Mouse (Mus musculus) left cerebral cortex, postnatal 25 days (tissue): ENCODE data around the gene 6430571L13Rik. TPM values are rescaled to one million over a fixed set of nuclear protein-coding genes. Genes with fewer than 3 reads are reported as not detected.

Experiments
- DNase-seq, 2 experiments: peaks; one replicate each; pipeline ENCODE4 v3.0.0; 2022; ENCODE audit warnings: low spot score in 2 of 2, mixed read lengths in 1 of 2
- intact Hi-C: fragments of 180-260 bp; cut with DNase I; formaldehyde crosslinking; loops from one replicate; pipeline ENCODE4 v1.15.1; 2025
- total RNA-seq, 2 experiments: library from RNA; stranded (reverse); gene quantifications; 2 replicates each; pipeline ENCODE4 v1.2.3; 2021

6430571L13Rik gene
- total RNA-seq, 2 experiments from 2014 or later = 3.7 to 4.0 TPM

DNA sequence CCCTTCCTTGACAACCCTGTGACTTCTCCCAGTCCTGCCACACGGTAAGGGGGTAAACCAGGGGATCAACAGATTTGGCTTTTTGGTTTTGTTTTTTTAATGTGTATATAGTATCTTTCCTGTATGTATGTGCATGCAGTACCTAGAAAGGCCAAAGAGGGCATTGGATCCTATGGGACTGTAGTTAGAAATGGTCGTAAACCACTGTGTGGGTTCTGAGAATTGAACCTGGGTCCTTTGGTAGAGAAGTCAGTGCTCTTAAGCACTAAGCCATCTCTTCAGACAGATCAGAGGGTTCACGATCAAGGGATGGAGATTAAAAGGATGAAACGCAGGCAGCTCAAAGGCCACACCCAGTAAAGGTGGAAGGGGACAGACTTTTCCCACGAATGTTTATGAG is 5.4 kb upstream of the 6430571L13Rik start:
- DNase-seq = no peak
- intact Hi-C loops = loop anchor here (5.0 kb wide), 1 partner anchor 433 kb away; no protein-coding TSS in a partner anchor

DNA sequence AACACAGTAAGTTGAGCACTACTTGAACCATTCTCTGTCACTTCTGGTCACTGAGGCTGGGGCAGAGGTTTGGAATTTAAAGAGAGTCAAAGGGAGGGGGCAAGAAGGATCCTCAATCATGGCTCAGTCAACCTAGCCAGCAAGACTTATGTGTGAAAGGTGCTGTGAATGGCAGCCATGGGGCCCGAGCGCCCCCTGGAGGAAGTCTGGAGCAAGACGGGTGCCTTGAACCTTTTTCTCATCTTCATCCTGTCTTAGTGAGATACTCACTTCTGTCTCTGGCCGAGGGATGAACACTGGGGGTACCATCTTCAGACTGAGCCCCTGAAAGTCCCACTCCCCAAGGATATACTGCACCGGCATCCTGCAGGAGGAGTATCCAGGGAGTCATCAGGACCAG is 4.5 kb upstream of the 6430571L13Rik start:
- intact Hi-C loops = loop anchor here (1.0 to 5.0 kb wide), 2 partner anchors 42 to 434 kb away; no protein-coding TSS in a partner anchor
- DNase-seq = peak; percentile 74 to 78

DNA sequence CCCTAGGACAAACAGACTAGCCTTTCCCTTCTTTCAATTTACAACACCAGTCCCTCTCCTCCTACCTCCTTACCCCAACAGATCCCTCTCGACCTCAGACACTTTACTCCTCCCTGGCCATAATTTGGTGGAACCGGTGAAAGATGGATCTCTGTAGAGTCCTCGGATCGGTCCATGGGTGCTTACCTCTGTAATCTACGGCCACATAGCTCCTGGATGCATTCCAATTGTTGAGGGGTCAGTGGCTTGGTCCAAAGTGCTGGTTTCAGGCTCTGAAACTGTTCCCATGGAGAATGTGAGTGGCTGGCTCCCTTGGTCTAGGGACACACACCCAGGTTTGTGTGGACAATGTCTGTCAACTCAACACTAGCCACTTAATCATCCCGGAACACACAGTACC is 4.0 kb upstream of the 6430571L13Rik start:
- intact Hi-C loops = loop anchor here (1.0 to 5.0 kb wide), 2 partner anchors 42 to 434 kb away; no protein-coding TSS in a partner anchor
- no peak for DNase-seq

DNA sequence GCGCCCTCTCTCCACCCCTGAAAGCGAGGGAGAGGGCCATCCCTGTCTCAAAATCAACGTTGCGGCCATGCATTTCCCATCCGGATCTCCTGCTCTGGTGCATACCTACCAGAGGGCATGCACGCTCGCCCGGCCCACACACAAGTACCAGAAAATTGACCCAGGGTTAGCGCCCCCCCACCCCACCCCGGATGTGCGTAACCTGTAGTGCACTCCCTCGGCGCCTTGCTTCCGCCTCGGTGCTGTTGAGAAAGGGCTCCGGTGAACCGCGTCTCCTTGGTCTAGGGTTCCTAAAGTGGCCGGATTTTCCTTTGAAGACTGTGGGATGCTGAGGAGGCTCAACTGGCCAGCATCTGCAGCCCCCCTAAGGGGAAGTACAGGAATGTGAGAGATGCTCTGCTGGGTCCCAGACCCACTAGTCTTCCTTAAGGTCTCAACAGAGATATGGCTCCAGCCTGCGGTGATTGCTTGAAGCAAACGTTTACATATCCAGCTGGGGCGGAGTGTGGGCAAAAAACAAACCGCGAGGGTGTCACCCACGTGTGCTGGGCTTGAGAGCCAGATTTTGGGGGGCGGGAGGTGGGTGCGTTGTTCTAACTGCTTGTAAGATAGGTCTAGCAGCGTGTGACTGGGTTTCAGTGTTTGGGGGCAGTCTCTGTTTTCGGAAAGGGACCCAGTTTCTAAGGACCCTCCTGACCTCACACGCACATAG is 2.1 kb upstream of the 6430571L13Rik start, which contains the start of gene Hemk1:
Hemk1 (minus strand) TSS at position 179 of the 712 bp plus-strand sequence.
- intact Hi-C loops = loop anchor here (5.0 kb wide), 1 partner anchor 436 kb away; no protein-coding TSS in a partner anchor

DNA sequence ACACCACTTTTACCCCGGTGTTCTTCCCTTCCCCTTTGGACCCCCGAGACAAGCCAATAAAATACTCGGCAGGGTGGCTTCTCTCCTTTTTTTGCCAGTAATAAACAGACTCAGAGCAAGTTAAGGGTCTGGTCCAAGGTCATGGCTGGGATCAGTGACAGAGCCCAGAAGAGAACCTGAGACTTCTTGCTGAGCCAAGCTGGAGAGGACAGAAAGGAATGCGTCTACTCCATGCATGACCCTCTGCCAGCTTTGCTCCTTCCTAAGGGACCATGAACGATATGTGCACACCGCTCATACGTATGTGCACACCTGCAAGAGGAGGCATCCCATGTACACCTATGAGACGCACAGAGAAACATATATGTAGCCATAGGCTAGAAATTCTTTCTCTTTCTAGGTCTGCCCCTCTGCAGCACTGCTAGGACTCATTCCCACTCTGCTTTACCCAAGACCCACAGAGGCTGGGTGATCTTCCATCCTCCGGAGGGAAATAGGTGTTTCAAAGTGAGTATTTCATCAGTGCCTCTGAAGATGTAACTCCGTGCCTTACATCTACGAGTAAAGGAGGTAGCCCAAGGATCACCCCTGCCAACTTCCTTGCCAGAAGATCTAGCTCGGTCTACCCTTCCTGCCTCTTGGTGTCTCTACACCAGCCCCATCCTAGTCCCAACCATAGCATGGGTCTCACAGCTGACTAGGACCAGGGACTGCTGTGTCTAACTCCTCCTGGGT is 676 bp downstream of the 6430571L13Rik start:
- intact Hi-C loops = no loop called here
- no peak for DNase-seq

More for the DNA sequence above, 2.1 kb upstream of the 6430571L13Rik start, which contains the start of gene Hemk1:
- DNase-seq = peak; percentile 80 to 88

DNA sequence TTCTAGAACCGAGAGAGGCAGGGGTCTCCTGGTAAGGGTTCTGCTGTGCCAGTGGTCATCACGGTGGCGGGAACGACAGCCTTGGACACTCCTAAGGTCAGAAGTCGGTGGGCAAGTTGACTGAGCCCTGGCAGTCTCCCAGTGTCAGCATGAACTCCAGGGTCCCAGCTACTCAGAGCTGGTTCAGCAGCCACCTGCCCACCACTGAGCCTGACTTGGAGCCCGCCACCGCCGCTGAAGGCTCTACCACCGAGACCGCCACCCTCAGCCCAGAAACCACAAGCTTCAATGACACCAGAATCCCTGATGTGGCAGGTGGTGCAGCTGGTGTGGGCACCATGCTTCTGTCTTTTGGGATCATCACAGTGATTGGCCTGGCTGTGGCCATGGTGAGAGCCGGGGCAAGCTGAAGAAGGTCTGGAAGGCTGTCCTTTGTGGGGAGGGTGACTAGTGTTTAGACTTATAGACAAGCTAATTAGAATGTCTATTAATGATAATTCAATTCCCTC is 1.9 kb downstream of the 6430571L13Rik start:
- intact Hi-C loops = no loop called here
- no peak for DNase-seq

DNA sequence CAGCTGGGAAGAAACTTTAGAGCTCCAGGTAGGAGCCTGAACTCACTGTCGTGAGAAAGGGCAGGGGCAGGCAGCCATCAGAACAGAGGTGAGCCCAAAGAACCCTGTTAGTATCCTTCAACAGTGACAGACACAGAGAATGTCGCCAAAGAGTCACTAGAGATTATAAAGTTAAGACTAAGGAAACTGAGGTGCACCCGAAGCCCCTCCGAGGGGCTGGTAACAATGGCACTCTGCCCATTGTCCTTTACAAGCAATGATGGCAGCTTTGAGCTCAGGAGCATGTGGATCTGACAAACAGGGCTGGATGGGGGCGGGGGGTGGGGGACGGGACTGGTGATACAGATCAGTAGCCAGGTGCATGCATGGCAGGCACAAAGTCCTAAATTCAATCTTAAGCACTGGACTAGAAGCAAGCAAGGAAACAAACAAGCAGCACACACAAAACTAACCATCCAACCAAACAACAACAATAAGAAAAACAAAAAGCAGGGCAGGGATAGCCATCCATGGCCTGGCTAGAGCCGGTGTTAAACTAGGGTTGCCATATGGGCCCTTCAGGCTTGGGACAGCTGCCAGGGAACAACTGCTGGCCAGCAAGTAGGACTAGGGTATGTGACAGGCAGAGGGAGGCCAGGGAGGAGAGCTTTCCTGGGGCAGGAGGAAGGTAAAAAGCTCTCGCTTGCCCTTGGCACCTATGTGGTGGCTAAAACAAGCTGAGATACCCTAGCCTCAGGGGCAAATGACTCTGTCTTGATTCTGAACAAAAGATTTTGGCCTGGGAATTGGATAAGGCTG is 2.9 kb downstream of the 6430571L13Rik start:
- DNase-seq = no peak
- intact Hi-C loops = no loop called here

DNA sequence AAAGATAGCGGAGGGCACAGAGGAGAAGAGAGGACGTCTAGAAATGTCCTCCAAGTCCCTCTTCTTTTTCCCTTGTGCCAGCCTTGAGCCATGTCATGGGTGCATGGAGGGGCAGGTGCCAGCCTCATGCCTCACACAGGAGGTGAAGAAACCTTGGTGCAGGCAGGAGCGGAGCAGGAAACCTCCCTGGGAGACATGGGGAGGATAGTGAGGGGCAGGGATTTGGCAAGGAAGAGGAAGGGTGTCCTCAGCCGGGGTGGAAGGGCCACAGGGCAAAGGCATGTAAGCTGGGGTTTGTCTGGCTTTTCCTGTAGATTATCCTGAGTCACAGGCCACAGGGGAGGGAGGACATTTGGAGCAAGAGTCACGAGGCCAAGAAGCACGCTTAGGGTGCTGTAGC is 3.6 kb downstream of the 6430571L13Rik start:
- intact Hi-C loops = no loop called here
- DNase-seq = no peak

DNA sequence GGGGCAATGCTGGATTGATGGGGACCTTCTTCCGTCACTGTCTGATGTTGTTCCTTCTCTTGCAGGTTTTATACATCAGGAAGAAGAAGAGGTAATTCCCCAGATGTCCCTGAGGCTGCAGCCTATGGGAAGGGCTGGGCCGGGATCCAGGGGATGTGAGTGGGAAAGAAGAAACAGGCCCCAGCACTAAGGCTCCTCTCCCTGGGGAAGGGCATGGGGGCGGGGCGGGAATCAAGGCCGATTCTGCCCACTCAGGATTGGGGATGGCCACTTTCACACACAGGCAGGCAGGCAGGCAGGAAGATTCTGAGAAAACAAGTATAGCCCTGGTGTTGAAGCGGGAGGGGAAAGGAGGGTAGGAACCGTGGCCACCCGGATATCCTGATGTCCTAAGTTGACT is 5.7 kb downstream of the 6430571L13Rik start:
- no peak for DNase-seq
- intact Hi-C loops = no loop called here

DNA sequence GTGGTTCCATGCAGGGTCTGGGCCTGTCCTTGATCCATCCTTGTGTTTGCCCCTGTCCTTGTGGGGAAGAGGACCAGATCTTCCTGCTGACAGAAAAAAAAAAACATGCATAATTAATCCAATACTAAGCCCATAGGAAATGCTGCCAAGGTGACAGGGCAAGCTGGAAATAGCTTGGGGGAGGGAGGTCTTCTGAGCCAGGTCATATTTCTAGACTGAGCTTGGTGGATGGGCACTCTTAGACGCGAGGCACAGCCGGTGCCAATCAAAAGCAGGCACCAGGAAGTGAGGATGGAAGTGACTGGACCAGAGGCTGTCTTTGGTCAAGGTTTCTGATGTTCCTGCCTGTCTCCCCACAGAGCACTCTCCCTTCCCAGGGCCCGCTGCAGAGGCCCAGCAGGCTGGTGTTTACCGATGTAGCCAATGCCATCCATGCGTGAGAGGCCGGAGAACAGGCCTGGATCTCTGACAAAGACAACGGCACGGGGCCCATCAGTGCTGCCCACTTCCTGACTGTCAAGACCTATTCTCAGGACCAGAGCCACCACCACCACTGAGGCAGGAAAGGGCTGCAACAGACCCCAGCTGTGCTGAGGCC is 7.3 kb downstream of the 6430571L13Rik start:
- no peak for DNase-seq
- intact Hi-C loops = no loop called here

DNA sequence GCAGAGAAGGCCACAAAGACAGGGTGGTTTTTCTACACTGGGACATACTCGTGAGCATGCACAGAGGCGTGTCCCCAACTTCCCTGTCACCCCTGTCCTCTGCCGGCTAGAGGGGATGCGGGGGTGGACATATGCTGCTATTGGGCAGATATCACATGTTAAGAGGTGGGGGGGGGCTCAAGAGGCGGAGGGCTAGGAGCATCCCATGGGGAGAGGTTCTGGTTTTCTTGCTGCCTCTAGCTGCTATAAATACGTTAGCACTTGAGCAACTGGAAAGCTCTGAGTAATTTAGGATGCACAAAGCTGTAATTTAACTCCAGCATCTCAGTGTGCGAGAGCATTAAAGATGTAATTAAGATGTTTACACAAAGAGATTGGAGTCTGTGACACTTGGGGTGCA is 8.9 kb downstream of the 6430571L13Rik start:
- intact Hi-C loops = no loop called here
- DNase-seq = no peak

DNA sequence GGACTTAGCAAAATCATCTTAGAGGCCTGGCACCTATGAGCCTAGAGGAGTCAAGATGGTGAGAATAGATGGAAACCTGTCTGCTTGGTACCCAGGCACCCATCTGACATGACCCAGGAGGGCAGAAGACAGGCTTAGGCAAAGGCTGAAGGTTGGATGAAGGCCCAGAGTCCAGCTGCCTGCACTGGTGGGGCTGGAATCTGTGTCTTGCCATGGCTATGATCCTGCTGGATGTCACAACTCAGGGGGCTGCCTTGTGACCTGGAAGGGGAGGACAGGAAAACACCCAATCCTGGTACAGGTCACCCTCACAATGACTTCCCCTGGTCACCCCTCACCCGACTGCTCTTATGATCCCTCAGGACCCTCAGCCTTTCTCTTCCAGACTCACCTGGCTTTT is 14.4 kb downstream of the 6430571L13Rik start:
- DNase-seq = no peak
- intact Hi-C loops = no loop called here

DNA sequence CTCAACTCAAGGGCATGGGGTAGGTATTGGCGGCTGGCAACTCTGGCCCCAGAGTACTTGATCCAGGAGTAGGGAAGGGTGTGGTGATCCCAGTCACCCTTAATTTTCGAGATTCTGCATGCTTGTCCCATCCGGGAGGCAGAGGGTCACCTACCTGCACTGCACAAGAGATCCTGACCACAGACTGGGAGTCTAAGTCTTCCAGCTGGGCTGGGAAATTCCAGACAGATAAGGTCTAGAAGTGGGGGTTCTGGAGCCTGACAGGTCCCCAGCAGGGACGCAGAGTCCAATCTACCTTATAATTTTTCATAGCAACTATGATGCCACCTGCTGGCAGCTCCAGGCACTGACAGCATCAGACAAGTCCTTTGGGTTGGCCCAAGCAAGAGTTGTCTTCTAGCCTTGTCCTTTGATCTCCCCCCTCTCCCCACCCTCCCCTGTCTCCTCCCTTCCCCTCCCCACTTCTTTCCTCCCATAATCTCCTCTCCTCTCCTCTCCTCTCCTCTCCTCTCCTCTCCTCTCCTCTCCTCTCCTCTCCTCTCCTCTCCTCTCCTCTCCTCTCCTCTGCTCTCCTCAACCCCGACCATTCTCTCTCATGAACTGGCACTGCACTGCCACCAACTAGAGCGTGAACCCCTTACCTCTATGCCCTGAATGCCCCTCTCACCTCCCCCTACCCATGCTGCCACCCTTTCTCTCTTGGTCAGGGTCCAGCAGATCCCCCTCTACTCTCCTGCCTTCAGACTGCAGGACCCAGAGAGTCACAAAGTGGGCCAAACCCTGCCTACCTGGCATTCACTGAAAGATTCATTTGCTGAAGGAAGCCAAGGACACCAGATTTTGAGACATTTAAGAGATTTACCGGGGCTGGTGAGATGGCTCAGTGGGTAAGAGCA is 15.7 kb downstream of the 6430571L13Rik start:
- DNase-seq = peak; percentile 64 to 69
- intact Hi-C loops = loop anchor here (1.0 kb wide), 1 partner anchor 62 kb away; no protein-coding TSS in a partner anchor

DNA sequence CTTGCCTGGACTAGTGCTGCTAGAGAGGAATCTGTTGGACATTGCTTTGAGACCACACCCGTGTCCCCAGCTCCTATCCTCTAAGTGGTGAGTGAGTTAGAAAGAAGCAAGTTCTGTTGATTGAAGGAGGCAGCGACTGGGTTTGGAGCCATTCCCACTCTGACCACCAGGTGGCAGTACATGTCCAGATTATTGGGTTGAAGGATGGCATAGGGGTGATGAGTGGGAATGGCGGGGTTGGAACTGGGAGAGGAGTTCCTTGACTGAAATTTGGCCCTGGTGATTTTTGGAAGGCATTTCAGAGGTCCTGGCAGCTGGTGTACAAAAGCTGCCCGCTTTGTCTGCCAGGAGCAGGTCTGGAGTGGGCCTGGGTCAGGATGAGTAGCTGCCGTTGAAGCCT is 17.2 kb downstream of the 6430571L13Rik start:
- DNase-seq = peak; percentile 68 to 79
- intact Hi-C loops = loop anchor here (1.0 kb wide), 1 partner anchor 157 kb away; no protein-coding TSS in a partner anchor

DNA sequence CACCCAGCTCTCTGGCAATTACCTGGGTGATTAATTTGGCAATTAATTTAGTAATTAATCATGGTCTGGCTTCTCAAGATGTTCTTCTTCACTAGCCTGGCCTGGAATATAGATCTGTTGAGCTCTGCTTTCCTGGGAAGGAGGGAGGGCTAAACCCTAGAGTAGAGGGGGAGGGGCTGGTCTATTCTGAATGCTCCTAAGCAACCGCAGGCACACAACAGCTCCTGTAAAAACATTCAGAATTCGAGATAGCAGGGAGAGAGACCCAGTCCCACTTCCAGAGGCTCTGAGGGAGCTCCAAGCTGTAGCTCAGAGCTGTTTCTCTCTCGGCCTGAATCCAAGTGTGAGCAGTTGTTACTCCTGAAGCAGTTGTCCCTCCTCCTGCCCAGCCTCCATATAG is 20.6 kb downstream of the 6430571L13Rik start:
- intact Hi-C loops = no loop called here
- no peak for DNase-seq

DNA sequence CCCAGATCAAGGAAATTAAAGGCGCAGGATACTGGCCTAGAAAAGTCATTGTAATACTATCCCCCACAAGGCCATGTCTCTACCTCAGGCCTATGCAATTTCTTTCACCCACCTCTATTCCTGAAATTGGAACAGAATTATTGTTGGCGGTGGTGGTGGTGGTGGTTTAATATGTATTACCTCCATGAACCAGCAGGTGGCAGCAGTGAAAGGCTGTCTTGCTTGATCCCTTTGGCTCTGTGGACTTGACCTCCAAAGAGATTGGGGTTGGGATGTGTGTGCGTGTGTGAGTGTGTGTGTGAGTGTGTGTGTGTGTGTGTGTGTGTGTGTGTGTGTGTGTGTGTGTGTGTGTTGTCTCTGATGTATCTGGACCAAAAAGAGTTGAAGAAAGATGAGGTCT is 26.2 kb downstream of the 6430571L13Rik start:
- intact Hi-C loops = loop anchor here (2.0 kb wide), 2 partner anchors 96 to 148 kb away; no protein-coding TSS in a partner anchor
- peak; percentile 46 to 57 for DNase-seq

DNA sequence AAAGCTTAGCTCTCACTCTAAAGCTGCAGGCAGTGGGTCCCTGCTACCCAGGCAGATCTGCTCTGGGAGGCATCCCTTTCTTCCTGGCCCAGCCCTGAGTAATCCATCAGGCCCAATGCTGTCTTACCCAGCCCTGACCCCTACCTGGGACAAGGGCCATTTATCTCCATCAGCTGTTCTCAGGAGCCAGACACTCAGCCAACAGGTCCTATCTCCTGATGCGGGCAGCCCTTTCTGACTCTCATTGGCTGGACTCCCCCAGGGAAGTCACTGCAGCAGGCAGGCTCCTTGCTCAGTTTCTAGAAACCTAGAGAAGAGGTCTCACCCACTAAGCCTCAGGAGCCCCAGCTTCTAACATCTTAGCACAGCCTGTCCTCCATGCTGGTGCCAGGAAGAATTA is 27.9 kb downstream of the 6430571L13Rik start:
- DNase-seq = no peak

More for the DNA sequence above, 27.9 kb downstream of the 6430571L13Rik start:
- intact Hi-C loops = no loop called here
